Mouse (Mus musculus) neural tube, embryonic 11.5 days (tissue): Measurements from ENCODE around the gene Upk3b. TPM values are rescaled to one million over a fixed set of nuclear protein-coding genes. Genes with fewer than 3 reads are reported as not detected.
"Not testable (repeated sequence)": the region's sequence is repeated elsewhere in the genome, so short reads cannot be mapped to it uniquely, and the experiment has no call there.

ENCODE experiments used
- ATAC-seq: fragments of 200-750 bp; cut with Nextera tagmentation; 2 replicates; pipeline ENCODE4 v1.8.0; 2017; ENCODE audit warnings: moderate number of reproducible peaks, mild to moderate bottlenecking, moderate TSS enrichment, moderate library complexity; ENCODE audit not compliant: insufficient read depth, low FRiP score, low TSS enrichment
- DNase-seq: peaks from one replicate; pipeline ENCODE4 v3.0.0-alpha.2; 2015; ENCODE audit warnings: low spot score
- H3K27ac ChIP-seq: fragments of 300-500 bp; sonication (generic); 2 replicates; pipeline ENCODE4 v1.5.1; 2014; ENCODE audit warnings: low read depth, mild to moderate bottlenecking, low read length
- H3K27me3 ChIP-seq: fragments of 300-500 bp; sonication (generic); 2 replicates; pipeline ENCODE4 v1.6.1; 2014; ENCODE audit warnings: mild to moderate bottlenecking, low read length, mixed read lengths; ENCODE audit not compliant: control insufficient read depth, insufficient read depth
- H3K36me3 ChIP-seq: fragments of 300-500 bp; sonication (generic); 2 replicates; pipeline ENCODE4 v1.6.1; 2014; ENCODE audit warnings: mild to moderate bottlenecking, low read length, moderate library complexity, mixed read lengths; ENCODE audit not compliant: control insufficient read depth, insufficient read depth
- H3K4me1 ChIP-seq: fragments of 300-500 bp; sonication (generic); 2 replicates; pipeline ENCODE4 v1.6.1; 2014; ENCODE audit warnings: low read length, mixed read lengths; ENCODE audit not compliant: control insufficient read depth, insufficient read depth
- H3K4me2 ChIP-seq: fragments of 300-500 bp; sonication (generic); 2 replicates; pipeline ENCODE4 v1.6.1; 2014; ENCODE audit warnings: low read depth, mild to moderate bottlenecking, moderate library complexity
- H3K4me3 ChIP-seq: fragments of 300-500 bp; sonication (generic); 2 replicates; pipeline ENCODE4 v1.5.1; 2014; ENCODE audit warnings: low read depth, low read length
- H3K9ac ChIP-seq: fragments of 300-500 bp; sonication (generic); 2 replicates; pipeline ENCODE4 v1.6.1; 2014; ENCODE audit warnings: mild to moderate bottlenecking, low read length
- H3K9me3 ChIP-seq: fragments of 300-500 bp; sonication (generic); 2 replicates; pipeline ENCODE4 v1.6.1; 2016; ENCODE audit warnings: low read length; ENCODE audit not compliant: control insufficient read depth
- WGBS: fragments of 180-500 bp; shearing (Covaris S2); extraction: QIAGEN DNeasy Blood & Tissue Kit; methylation state at CpG from one replicate; pipeline ENCODE4 v1.1.7; 2014; 5-methylcytosine and 5-hydroxymethylcytosine counted together
- polyA plus RNA-seq: library from polyadenylated mRNA; unstranded; fragments of >200 nt; fragmentation: Nextera tagmentation; extraction: Ambion mirVana; gene quantifications from 2 replicates; pipeline ENCODE4 v1.2.1, GENCODE M21; 2014

Gene Upk3b
- polyA plus RNA-seq, 1 experiment from 2014 or later, result 0.31 TPM

DNA sequence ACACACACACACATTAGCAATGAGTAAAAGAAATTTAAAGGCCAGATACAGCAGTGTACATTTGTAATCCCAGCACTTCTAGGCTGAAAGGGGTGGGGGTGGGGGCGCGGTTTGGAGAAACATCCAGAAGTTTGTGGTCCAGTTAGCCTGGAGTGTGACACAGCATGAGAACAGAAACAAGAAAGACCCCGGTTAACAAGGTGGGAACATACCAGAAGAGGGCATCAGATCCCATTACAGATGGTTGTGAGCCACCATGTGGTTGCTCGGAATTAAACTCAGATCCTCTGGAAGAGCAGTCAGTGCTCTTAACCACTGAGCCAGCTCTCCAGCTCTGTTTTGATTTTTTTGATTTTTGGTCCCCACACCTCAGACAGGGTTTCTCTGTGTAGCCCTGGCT, 17.8 kb downstream of the Upk3b start:
- Histone ChIP-seq H3K4me3 (no peak overlapping the region), H3K27ac (no peak overlapping the region), H3K27me3 (no peaks in the 10 kb centered on the region), H3K4me1 (peaks cover 6% of the 10 kb centered on the region; the same call in 1 of the 2 replicates), H3K4me2 (no peak overlapping the region), H3K36me3 (no peaks in the 10 kb centered on the region), H3K9me3 (no peaks in the 10 kb centered on the region), H3K9ac (no peak overlapping the region)
- ATAC-seq (no peak), DNase-seq (no peak)
- WGBS, result 42% methylated on average over 4 of the region's 4 CpGs

- Histone ChIP-seq H3K4me2 (no peak overlapping the region), H3K4me1 (peaks cover 3% of the 10 kb centered on the region; the same call in 1 of the 2 replicates), H3K9me3 (no peaks in the 10 kb centered on the region), H3K27me3 (no peaks in the 10 kb centered on the region), H3K4me3 (no peak overlapping the region), H3K9ac (no peak overlapping the region), H3K36me3 (no peaks in the 10 kb centered on the region), H3K27ac (no peak overlapping the region)
- WGBS, result 26% methylated on average over 8 of the region's 8 CpGs
- ATAC-seq (no peak), DNase-seq (no peak)
Measured at GRCm38 (mm10) chr5:136057085-136057484, 18.8 kb downstream of the Upk3b start.

- H3K4me3 ChIP-seq, result no peak overlapping the region
- no peak overlapping the region for H3K9ac ChIP-seq
- no peaks in the 10 kb centered on the region for H3K9me3 ChIP-seq
- peaks cover 3% of the 10 kb centered on the region; the same call in 1 of the 2 replicates for H3K4me1 ChIP-seq
- H3K27me3 ChIP-seq, result no peaks in the 10 kb centered on the region
- H3K27ac ChIP-seq, result no peak overlapping the region
- no peak overlapping the region for H3K4me2 ChIP-seq
- ATAC-seq, result no peak
- DNase-seq, result peak; percentile 83
- H3K36me3 ChIP-seq, result no peaks in the 10 kb centered on the region
- WGBS, result 16% methylated on average over 12 of the region's 12 CpGs
Measured at GRCm38 (mm10) chr5:136061567-136061966, 23.3 kb downstream of the Upk3b start.

DNA sequence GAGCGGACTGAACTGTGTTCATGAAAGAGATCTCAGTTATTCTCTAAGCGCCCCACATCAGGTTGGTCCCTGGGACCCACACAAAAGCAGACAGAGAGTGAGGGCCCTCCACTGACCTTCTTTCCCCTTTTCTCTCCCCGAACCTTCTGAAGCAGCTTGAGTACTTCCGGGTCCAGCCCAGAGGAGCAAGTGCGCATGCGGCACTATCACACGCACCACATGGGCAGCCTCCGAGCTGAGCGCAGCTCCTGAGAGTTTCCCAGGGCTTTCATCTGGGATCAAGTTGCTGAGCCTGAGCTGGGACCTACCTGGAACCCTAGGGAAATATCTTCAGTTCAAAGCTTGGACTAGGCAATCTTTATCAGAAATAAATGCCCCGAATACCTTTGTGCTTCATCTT, 25.6 kb downstream of the Upk3b start:
- Histone ChIP-seq H3K27me3 (no peaks in the 10 kb centered on the region), H3K36me3 (no peaks in the 10 kb centered on the region), H3K4me1 (peaks cover 3% of the 10 kb centered on the region; the same call in 1 of the 2 replicates), H3K9ac (no peak overlapping the region), H3K27ac (no peak overlapping the region), H3K4me2 (no peak overlapping the region), H3K9me3 (no peaks in the 10 kb centered on the region), H3K4me3 (no peak overlapping the region)
- WGBS, result 92% methylated on average over 10 of the region's 10 CpGs
- ATAC-seq (no peak), DNase-seq (no peak)

GRCm38 (mm10) chr5:136066404-136067148, 28.3 kb downstream of the Upk3b start:
- H3K27me3 ChIP-seq, H3K9me3 ChIP-seq, H3K36me3 ChIP-seq, DNase-seq, ATAC-seq, H3K4me1 ChIP-seq, H3K4me3 ChIP-seq, H3K4me2 ChIP-seq, H3K27ac ChIP-seq, H3K9ac ChIP-seq: not testable (repeated sequence)
- 79% methylated on average over 11 of the region's 11 CpGs for WGBS

DNA sequence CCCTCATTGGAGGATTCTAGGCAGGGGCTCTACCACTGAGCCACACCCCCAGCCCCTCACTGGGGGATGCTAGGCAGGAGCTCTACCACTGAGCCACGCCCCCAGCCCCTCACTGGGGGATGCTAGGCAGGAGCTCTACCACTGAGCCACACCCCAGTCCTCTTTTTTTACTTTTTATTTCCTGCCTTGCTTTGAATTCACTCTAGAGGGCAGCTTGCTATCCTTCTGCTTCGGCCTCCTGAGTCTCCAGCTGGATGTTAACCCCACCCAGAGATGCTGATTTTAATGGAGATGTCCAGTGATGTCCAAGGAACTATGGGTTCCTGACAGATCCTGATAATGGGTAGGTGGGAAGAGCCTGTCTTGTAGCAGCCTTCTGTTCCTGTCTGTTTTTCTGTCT, 31.1 kb downstream of the Upk3b start:
- ATAC-seq (no peak), DNase-seq (no peak)
- no peak overlapping the region for H3K9ac ChIP-seq
- no peaks in the 10 kb centered on the region for H3K27me3 ChIP-seq
- H3K36me3 ChIP-seq, result no peaks in the 10 kb centered on the region
- no peaks in the 10 kb centered on the region for H3K4me1 ChIP-seq
- H3K9me3 ChIP-seq, result no peaks in the 10 kb centered on the region
- WGBS, result 70% methylated on average over 2 of the region's 2 CpGs
- H3K4me3 ChIP-seq, result no peak overlapping the region
- H3K4me2 ChIP-seq, result no peak overlapping the region
- H3K27ac ChIP-seq, result no peak overlapping the region

GRCm38 (mm10) chr5:136073051-136073450, 34.8 kb downstream of the Upk3b start:
- no peaks in the 10 kb centered on the region for H3K9me3 ChIP-seq
- no peaks in the 10 kb centered on the region for H3K36me3 ChIP-seq
- no peak for ATAC-seq
- H3K9ac ChIP-seq, result no peak overlapping the region
- no peak overlapping the region for H3K27ac ChIP-seq
- H3K4me2 ChIP-seq, result no peak overlapping the region
- H3K4me3 ChIP-seq, result no peak overlapping the region
- WGBS, result 73% methylated on average over 6 of the region's 6 CpGs
- H3K27me3 ChIP-seq, result no peaks in the 10 kb centered on the region
- no peaks in the 10 kb centered on the region for H3K4me1 ChIP-seq
- no peak for DNase-seq

GRCm38 (mm10) chr5:136073526-136073925, 35.2 kb downstream of the Upk3b start:
- DNase-seq, result no peak
- 66% methylated on average over 11 of the region's 11 CpGs for WGBS
- H3K4me2 ChIP-seq, result no peak overlapping the region
- H3K9me3 ChIP-seq, result no peaks in the 10 kb centered on the region
- no peak for ATAC-seq
- H3K36me3 ChIP-seq, result no peaks in the 10 kb centered on the region
- H3K9ac ChIP-seq, result no peak overlapping the region
- H3K4me1 ChIP-seq, result no peaks in the 10 kb centered on the region
- no peak overlapping the region for H3K4me3 ChIP-seq
- no peaks in the 10 kb centered on the region for H3K27me3 ChIP-seq
- H3K27ac ChIP-seq, result no peak overlapping the region

DNA sequence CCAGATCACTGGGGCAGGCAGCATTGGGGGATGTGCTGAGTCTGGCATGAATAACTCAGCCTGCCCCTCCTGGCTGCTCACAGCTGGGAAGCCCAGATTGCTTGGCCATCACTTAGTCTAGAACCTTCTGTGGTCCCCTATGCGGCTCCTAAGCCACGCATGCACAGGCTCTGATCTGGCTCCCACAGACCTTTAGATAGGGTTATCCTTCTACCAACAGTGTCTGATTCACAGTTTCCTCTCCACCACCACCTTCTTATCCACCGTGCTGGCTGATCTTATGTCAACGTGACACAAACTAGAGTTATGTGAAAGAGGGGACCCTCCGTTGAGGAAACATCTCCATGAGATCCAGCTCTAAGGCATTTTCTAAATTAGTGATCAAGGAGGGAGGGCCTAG, 36.8 kb downstream of the Upk3b start:
- Histone ChIP-seq H3K36me3 (no peaks in the 10 kb centered on the region), H3K9ac (no peak overlapping the region), H3K4me1 (no peaks in the 10 kb centered on the region), H3K27ac (no peak overlapping the region), H3K4me2 (no peak overlapping the region), H3K9me3 (no peaks in the 10 kb centered on the region), H3K27me3 (no peaks in the 10 kb centered on the region), H3K4me3 (no peak overlapping the region)
- ATAC-seq (no peak), DNase-seq (no peak)
- WGBS, result 92% methylated on average over 5 of the region's 5 CpGs
